Mouse (Mus musculus): ENCODE results near the gene Syncrip. TPM values are rescaled to one million over a fixed set of nuclear protein-coding genes. Genes with fewer than 3 reads are reported as not detected.
A peak's percentile ranks its signal among the peaks of the same experiment; 100 is the strongest.

Gene Syncrip
- polyA plus RNA-seq, 1 experiment = 12.4 TPM

- Histone ChIP-seq H3K36me3 (ENCODE audit: control insufficient read depth, insufficient read depth, low read length) (no peaks in the 10 kb centered on the region), H3K4me3 (ENCODE audit: control insufficient read depth, insufficient read depth, low read length) (no peak overlapping the region), H3K27me3 (ENCODE audit: control insufficient read depth, insufficient read depth, low read length) (0 out of 2 replicates have a peak, but pooled peaks cover 2% of the 10 kb centered on the region), H3K27ac (ENCODE audit: control insufficient read depth, insufficient read depth, low read length) (no peak overlapping the region), H3K4me1 (replicated peaks; ENCODE audit: control insufficient read depth, insufficient read depth, low read length) (no peaks in the 10 kb centered on the region)
- TF ChIP-seq CTCF (IDR thresholded peaks at IDR 0.05; ENCODE audit: borderline replicate concordance, control insufficient read depth, extremely low read depth, insufficient read depth, low read length, poor library complexity) (no peak), POLR2A (IDR thresholded peaks at IDR 0.05; ENCODE audit: control insufficient read depth, extremely low read depth, insufficient read depth, low read length, poor library complexity) (no peak)
- 100% methylated on average over 1 of the region's 1 CpGs for WGBS
- no peak for DNase-seq
Measured at GRCm38 (mm10) chr9:88492522-88492921, 10.1 kb upstream of the Syncrip start.

GRCm38 (mm10) chr9:88484531-88484930 lies 2.2 kb upstream of the Syncrip start:
- Histone ChIP-seq H3K4me3 (ENCODE audit: control insufficient read depth, insufficient read depth, low read length) (no peak overlapping the region), H3K27me3 (ENCODE audit: control insufficient read depth, insufficient read depth, low read length) (no peaks in the 10 kb centered on the region), H3K27ac (ENCODE audit: control insufficient read depth, insufficient read depth, low read length) (no peak overlapping the region), H3K4me1 (replicated peaks; ENCODE audit: control insufficient read depth, insufficient read depth, low read length) (no peaks in the 10 kb centered on the region), H3K36me3 (ENCODE audit: control insufficient read depth, insufficient read depth, low read length) (no peaks in the 10 kb centered on the region)
- WGBS = 91% methylated on average over 6 of the region's 6 CpGs
- no peak for DNase-seq
- no peak for TF ChIP-seq CTCF (IDR thresholded peaks at IDR 0.05; ENCODE audit: borderline replicate concordance, control insufficient read depth, extremely low read depth, insufficient read depth, low read length, poor library complexity)
- TF ChIP-seq POLR2A (IDR thresholded peaks at IDR 0.05; ENCODE audit: control insufficient read depth, extremely low read depth, insufficient read depth, low read length, poor library complexity) = no peak

GRCm38 (mm10) chr9:88482829-88483396 lies 539 bp upstream of the Syncrip start:
- no peaks in the 10 kb centered on the region for H3K27me3 ChIP-seq (ENCODE audit: control insufficient read depth, insufficient read depth, low read length)
- 0 out of 2 replicates have a peak, but pooled peaks have one; percentile 16 for TF ChIP-seq CTCF (IDR thresholded peaks at IDR 0.05; ENCODE audit: borderline replicate concordance, control insufficient read depth, extremely low read depth, insufficient read depth, low read length, poor library complexity)
- TF ChIP-seq POLR2A (IDR thresholded peaks at IDR 0.05; ENCODE audit: control insufficient read depth, extremely low read depth, insufficient read depth, low read length, poor library complexity) = no peak
- H3K27ac ChIP-seq (ENCODE audit: control insufficient read depth, insufficient read depth, low read length) = peak overlapping the region; percentile 14; the same call in 1 of the 2 replicates
- H3K4me1 ChIP-seq (replicated peaks; ENCODE audit: control insufficient read depth, insufficient read depth, low read length) = no peaks in the 10 kb centered on the region
- peaks cover under 1% of the 10 kb centered on the region; the same call in 1 of the 2 replicates for H3K36me3 ChIP-seq (ENCODE audit: control insufficient read depth, insufficient read depth, low read length)
- under 1% methylated on average over 52 of the region's 52 CpGs for WGBS
- DNase-seq = peak; percentile 88
- H3K4me3 ChIP-seq (ENCODE audit: control insufficient read depth, insufficient read depth, low read length) = peak overlapping the region; percentile 56

DNA sequence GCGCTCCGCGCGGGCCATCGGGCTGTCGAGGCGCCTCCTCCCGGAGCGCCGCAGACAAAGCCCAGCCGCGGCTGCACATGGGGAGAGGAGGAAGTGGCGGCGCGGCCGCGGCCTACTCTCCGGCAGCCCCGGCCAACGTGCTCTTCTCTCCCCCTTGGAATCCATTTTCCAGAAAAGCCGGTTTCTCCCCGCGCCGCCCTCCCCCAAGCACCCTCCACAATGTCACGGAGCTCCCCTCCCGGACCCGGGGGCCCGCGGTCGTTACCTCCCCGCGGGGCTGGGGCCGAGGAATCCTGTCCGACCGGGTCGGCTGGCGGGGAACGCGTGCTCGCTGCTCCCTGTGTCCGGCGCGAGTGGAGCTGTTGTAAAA lies 598 bp downstream of the Syncrip start:
- peak; percentile 38 for DNase-seq
- TF ChIP-seq CTCF (IDR thresholded peaks at IDR 0.05; ENCODE audit: borderline replicate concordance, control insufficient read depth, extremely low read depth, insufficient read depth, low read length, poor library complexity) = no peak
- TF ChIP-seq POLR2A (IDR thresholded peaks at IDR 0.05; ENCODE audit: control insufficient read depth, extremely low read depth, insufficient read depth, low read length, poor library complexity) = no peak
- under 1% methylated on average over 43 of the region's 43 CpGs for WGBS

GRCm38 (mm10) chr9:88481061-88481790 lies 1.1 kb downstream of the Syncrip start:
- whole genome bisulfite sequencing = under 1% methylated on average over 77 of the region's 78 CpGs
- H3K36me3 ChIP-seq (ENCODE audit: control insufficient read depth, insufficient read depth, low read length) = peaks cover 13% of the 10 kb centered on the region
- no peaks in the 10 kb centered on the region for H3K27me3 ChIP-seq (ENCODE audit: control insufficient read depth, insufficient read depth, low read length)
- H3K4me1 ChIP-seq (replicated peaks; ENCODE audit: control insufficient read depth, insufficient read depth, low read length) = no peaks in the 10 kb centered on the region
- peak; percentile 70 for DNase-seq
- no peak for TF ChIP-seq CTCF (IDR thresholded peaks at IDR 0.05; ENCODE audit: borderline replicate concordance, control insufficient read depth, extremely low read depth, insufficient read depth, low read length, poor library complexity)
- TF ChIP-seq POLR2A (IDR thresholded peaks at IDR 0.05; ENCODE audit: control insufficient read depth, extremely low read depth, insufficient read depth, low read length, poor library complexity) = no peak
- H3K4me3 ChIP-seq (ENCODE audit: control insufficient read depth, insufficient read depth, low read length) = peak overlapping the region; percentile 89
- peak overlapping the region; percentile 73 for H3K27ac ChIP-seq (ENCODE audit: control insufficient read depth, insufficient read depth, low read length)

More for the DNA sequence above, 598 bp downstream of the Syncrip start:
- Histone ChIP-seq H3K36me3 (ENCODE audit: control insufficient read depth, insufficient read depth, low read length) (peaks cover 11% of the 10 kb centered on the region), H3K27me3 (ENCODE audit: control insufficient read depth, insufficient read depth, low read length) (no peaks in the 10 kb centered on the region), H3K4me1 (replicated peaks; ENCODE audit: control insufficient read depth, insufficient read depth, low read length) (no peaks in the 10 kb centered on the region), H3K27ac (ENCODE audit: control insufficient read depth, insufficient read depth, low read length) (peak overlapping the region; percentile 73), H3K4me3 (ENCODE audit: control insufficient read depth, insufficient read depth, low read length) (peak overlapping the region; percentile 89)

- TF ChIP-seq POLR2A (IDR thresholded peaks at IDR 0.05; ENCODE audit: control insufficient read depth, extremely low read depth, insufficient read depth, low read length, poor library complexity) (no peak), CTCF (IDR thresholded peaks at IDR 0.05; ENCODE audit: borderline replicate concordance, control insufficient read depth, extremely low read depth, insufficient read depth, low read length, poor library complexity) (no peak)
- Histone ChIP-seq H3K4me3 (ENCODE audit: control insufficient read depth, insufficient read depth, low read length) (no peak overlapping the region), H3K27me3 (ENCODE audit: control insufficient read depth, insufficient read depth, low read length) (no peaks in the 10 kb centered on the region), H3K4me1 (replicated peaks; ENCODE audit: control insufficient read depth, insufficient read depth, low read length) (no peaks in the 10 kb centered on the region), H3K27ac (ENCODE audit: control insufficient read depth, insufficient read depth, low read length) (no peak overlapping the region), H3K36me3 (ENCODE audit: control insufficient read depth, insufficient read depth, low read length) (peaks cover 24% of the 10 kb centered on the region)
- no peak for DNase-seq
- WGBS = 0% methylated on average over 1 of the region's 1 CpGs
Measured at GRCm38 (mm10) chr9:88480120-88480519, 2.3 kb downstream of the Syncrip start.
